Mouse (Mus musculus): Measurements from ENCODE around the gene Svep1.

Gene Svep1

GRCm38 (mm10) chr4:58170430-58170829 lies 36.2 kb downstream of the Svep1 start:
- DNase-seq (ENCODE audit: low read depth, low spot score) = no peak

- no peak for DNase-seq (ENCODE audit: low read depth, low spot score)
Observed at GRCm38 (mm10) chr4:58169918-58170317, 36.7 kb downstream of the Svep1 start.

- DNase-seq (ENCODE audit: low read depth, low spot score) = peak; percentile 43
Observed at GRCm38 (mm10) chr4:58168366-58168765, 38.3 kb downstream of the Svep1 start.

GRCm38 (mm10) chr4:58165711-58166110 lies 40.9 kb downstream of the Svep1 start:
- no peak for DNase-seq (ENCODE audit: low read depth, low spot score)

GRCm38 (mm10) chr4:58161901-58162300 lies 44.8 kb downstream of the Svep1 start:
- DNase-seq (ENCODE audit: low read depth, low spot score) = no peak

GRCm38 (mm10) chr4:58159564-58159963 lies 47.1 kb downstream of the Svep1 start:
- DNase-seq (ENCODE audit: low read depth, low spot score) = no peak

GRCm38 (mm10) chr4:58150301-58150700 lies 56.4 kb downstream of the Svep1 start:
- DNase-seq (ENCODE audit: low read depth, low spot score) = peak; percentile 7

GRCm38 (mm10) chr4:58149186-58149585 lies 57.5 kb downstream of the Svep1 start:
- no peak for DNase-seq (ENCODE audit: low read depth, low spot score)

GRCm38 (mm10) chr4:58148547-58148946 lies 58.1 kb downstream of the Svep1 start:
- DNase-seq (ENCODE audit: low read depth, low spot score) = no peak

GRCm38 (mm10) chr4:58146676-58147075 lies 60.0 kb downstream of the Svep1 start:
- no peak for DNase-seq (ENCODE audit: low read depth, low spot score)

- DNase-seq (ENCODE audit: low read depth, low spot score) = no peak
Observed at GRCm38 (mm10) chr4:58139764-58140556, 66.7 kb downstream of the Svep1 start.

- DNase-seq (ENCODE audit: low read depth, low spot score) = no peak
Observed at GRCm38 (mm10) chr4:58139241-58139640, 67.4 kb downstream of the Svep1 start.

- DNase-seq (ENCODE audit: low read depth, low spot score) = no peak
Observed at GRCm38 (mm10) chr4:58133610-58134309, 72.9 kb downstream of the Svep1 start.

- DNase-seq (ENCODE audit: low read depth, low spot score) = no peak
Observed at GRCm38 (mm10) chr4:58129844-58130243, 76.8 kb downstream of the Svep1 start.

GRCm38 (mm10) chr4:58127024-58127423 lies 79.6 kb downstream of the Svep1 start:
- no peak for DNase-seq (ENCODE audit: low read depth, low spot score)

- DNase-seq (ENCODE audit: low read depth, low spot score) = no peak
Observed at GRCm38 (mm10) chr4:58115452-58115851, 91.2 kb downstream of the Svep1 start.

- no peak for DNase-seq (ENCODE audit: low read depth, low spot score)
Observed at GRCm38 (mm10) chr4:58111008-58111407, 95.7 kb downstream of the Svep1 start.

- DNase-seq (ENCODE audit: low read depth, low spot score) = no peak
Observed at GRCm38 (mm10) chr4:58109793-58110192, 96.9 kb downstream of the Svep1 start.

- DNase-seq (ENCODE audit: low read depth, low spot score) = no peak
Observed at GRCm38 (mm10) chr4:58108364-58108763, 98.3 kb downstream of the Svep1 start.

- no peak for DNase-seq (ENCODE audit: low read depth, low spot score)
Observed at GRCm38 (mm10) chr4:58097732-58098131, 108.9 kb downstream of the Svep1 start.

GRCm38 (mm10) chr4:58086738-58087137 lies 119.9 kb downstream of the Svep1 start:
- DNase-seq (ENCODE audit: low read depth, low spot score) = no peak

GRCm38 (mm10) chr4:58086151-58086550 lies 120.5 kb downstream of the Svep1 start:
- no peak for DNase-seq (ENCODE audit: low read depth, low spot score)

GRCm38 (mm10) chr4:58085340-58085739 lies 121.3 kb downstream of the Svep1 start:
- peak; percentile 23 for DNase-seq (ENCODE audit: low read depth, low spot score)

All from 3T3-L1 (cell line).